Mouse (Mus musculus) megakaryocyte, embryonic 14.5 days (primary cell): ENCODE results near the gene Ccdc59.

Experiments
- FLI1 ChIP-seq: IDR thresholded peaks from 2 replicates; pipeline ENCODE4 v1.6.1; 2012; ENCODE audit warnings: low read length, inconsistent platforms, mixed read lengths
- GATA1 ChIP-seq: IDR thresholded peaks from 3 replicates; pipeline ENCODE4 v1.6.1; 2012; ENCODE audit warnings: mixed read lengths, low read length, inconsistent platforms, borderline replicate concordance

GRCm38 (mm10) chr10:105840928-105841888 is at the start of gene Ccdc59, which contains the start of gene Mettl25:
- TF ChIP-seq GATA1 (no peak), FLI1 (peak; percentile 82; the same call in 1 of the 2 replicates)
